Mouse (Mus musculus): ENCODE results near the gene Cd2bp2. TPM values are rescaled to one million over a fixed set of nuclear protein-coding genes. Genes with fewer than 3 reads are reported as not detected.

Cd2bp2 gene
- polyA plus RNA-seq, 1 experiment from 2014 or later = 42.8 TPM

DNA sequence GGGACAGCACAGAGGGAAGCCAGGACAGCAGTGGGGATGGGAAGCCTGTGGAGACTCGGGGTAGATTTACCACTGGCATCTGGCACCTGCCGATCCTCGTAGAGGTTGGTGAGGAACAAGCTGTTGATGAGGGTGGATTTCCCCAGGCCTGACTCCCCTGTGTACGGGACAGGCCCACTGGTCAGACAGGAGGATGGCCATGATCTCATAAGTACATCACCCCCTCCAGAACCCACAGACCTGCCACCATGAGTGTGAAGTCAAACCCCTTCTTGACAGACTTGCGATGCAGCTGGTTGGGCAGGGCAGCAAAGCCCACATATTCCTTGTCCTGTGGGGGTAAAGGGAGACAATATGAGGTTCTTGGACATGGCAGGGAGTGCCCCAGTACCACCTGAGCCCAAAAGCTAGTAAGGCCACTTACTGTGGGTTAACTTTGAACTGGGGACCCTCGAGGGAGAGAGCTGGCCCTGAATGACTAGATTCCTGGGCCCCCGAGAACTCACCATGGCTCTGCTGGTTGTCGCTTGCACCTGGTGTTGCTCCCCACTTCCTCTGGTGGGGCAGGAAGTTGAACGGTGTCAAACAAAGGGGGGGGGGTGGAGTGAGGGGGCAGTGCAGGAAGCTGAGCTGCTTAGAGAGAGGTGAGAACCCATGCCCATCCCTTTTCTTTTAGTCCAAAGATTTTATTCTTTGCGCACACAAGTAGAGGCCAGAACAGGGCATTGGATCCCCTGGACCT, 22.2 kb upstream of the Cd2bp2 start:
- no peaks in the 10 kb centered on the region for H3K36me3 ChIP-seq (ENCODE audit: insufficient read depth, low read length)
- H3K4me2 ChIP-seq (ENCODE audit: low read length) = no peak overlapping the region
- TF ChIP-seq CTCF (IDR thresholded peaks at IDR 0.05; ENCODE audit: low read depth) = no peak
- H3K4me1 ChIP-seq (replicated peaks; ENCODE audit: insufficient read depth, low read length) = no peaks in the 10 kb centered on the region
- no peaks in the 10 kb centered on the region for H3K27me3 ChIP-seq (ENCODE audit: insufficient read depth, low read length)
- 60% methylated on average over 10 of the region's 10 CpGs for WGBS
- ATAC-seq (replicated peaks; ENCODE audit: low FRiP score, low read depth) = no peak
- H3K4me3 ChIP-seq (replicated peaks; ENCODE audit: low read depth, low read length) = no peak overlapping the region
- no peak overlapping the region for H3K9ac ChIP-seq (ENCODE audit: low read depth, low read length)
- no peak for DNase-seq (ENCODE audit: low spot score)
- no peak overlapping the region for H3K27ac ChIP-seq
- H3K9me3 ChIP-seq (replicated peaks; ENCODE audit: low read length) = no peaks in the 10 kb centered on the region

DNA sequence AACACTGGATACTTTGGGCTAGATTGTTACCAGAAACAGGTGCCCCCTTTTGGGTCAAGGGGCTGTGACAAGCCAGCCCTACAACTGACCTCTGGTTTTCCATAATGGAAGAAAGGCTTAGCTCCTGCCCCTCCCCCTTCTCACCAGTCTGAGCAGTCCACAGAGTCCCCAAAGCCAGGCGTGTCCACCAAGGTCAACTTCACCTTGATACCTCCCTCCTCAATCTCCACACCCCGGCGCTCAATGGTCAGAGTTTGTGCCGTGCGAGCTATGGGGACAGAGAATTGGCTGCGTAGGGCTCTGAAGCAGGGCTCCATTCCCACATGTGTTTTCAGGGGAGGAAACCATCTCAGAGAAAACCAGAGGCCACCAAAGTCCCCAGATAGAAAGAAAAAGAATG, 21.6 kb upstream of the Cd2bp2 start:
- H3K27ac ChIP-seq = no peak overlapping the region
- ATAC-seq (replicated peaks; ENCODE audit: low FRiP score, low read depth) (no peak), DNase-seq (ENCODE audit: low spot score) (no peak)
- H3K4me2 ChIP-seq (ENCODE audit: low read length) = no peak overlapping the region
- no peaks in the 10 kb centered on the region for H3K4me1 ChIP-seq (replicated peaks; ENCODE audit: insufficient read depth, low read length)
- H3K27me3 ChIP-seq (ENCODE audit: insufficient read depth, low read length) = no peaks in the 10 kb centered on the region
- no peak for TF ChIP-seq CTCF (IDR thresholded peaks at IDR 0.05; ENCODE audit: low read depth)
- no peaks in the 10 kb centered on the region for H3K9me3 ChIP-seq (replicated peaks; ENCODE audit: low read length)
- no peak overlapping the region for H3K9ac ChIP-seq (ENCODE audit: low read depth, low read length)
- no peak overlapping the region for H3K4me3 ChIP-seq (replicated peaks; ENCODE audit: low read depth, low read length)
- no peaks in the 10 kb centered on the region for H3K36me3 ChIP-seq (ENCODE audit: insufficient read depth, low read length)
- WGBS = 87% methylated on average over 6 of the region's 6 CpGs

DNA sequence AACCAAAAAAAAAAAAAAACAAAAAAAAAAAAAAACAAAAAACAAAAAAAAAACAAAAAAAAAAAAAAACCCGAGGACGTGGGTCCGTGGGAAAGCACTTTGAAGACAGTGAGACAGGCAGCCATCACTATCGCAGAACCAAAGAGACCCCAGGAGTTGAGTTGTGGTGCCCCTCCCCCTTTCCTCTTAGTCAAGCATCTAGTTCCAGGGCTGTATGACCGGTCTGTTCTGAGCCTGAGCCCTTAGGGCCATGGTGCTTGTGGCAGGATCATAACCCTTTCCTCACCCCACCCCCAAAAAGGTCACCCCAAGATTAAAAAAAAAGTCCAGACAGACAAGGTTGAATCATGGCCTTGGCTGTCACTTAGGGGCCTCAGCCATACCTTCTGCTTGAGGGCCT, 20.5 kb upstream of the Cd2bp2 start:
- Histone ChIP-seq H3K36me3 (ENCODE audit: insufficient read depth, low read length) (no peaks in the 10 kb centered on the region), H3K4me2 (ENCODE audit: low read length) (no peak overlapping the region), H3K27me3 (ENCODE audit: insufficient read depth, low read length) (no peaks in the 10 kb centered on the region), H3K4me1 (replicated peaks; ENCODE audit: insufficient read depth, low read length) (no peaks in the 10 kb centered on the region), H3K27ac (no peak overlapping the region), H3K9me3 (replicated peaks; ENCODE audit: low read length) (no peaks in the 10 kb centered on the region), H3K9ac (ENCODE audit: low read depth, low read length) (no peak overlapping the region), H3K4me3 (replicated peaks; ENCODE audit: low read depth, low read length) (no peak overlapping the region)
- WGBS = 75% methylated on average over 5 of the region's 5 CpGs
- TF ChIP-seq CTCF (IDR thresholded peaks at IDR 0.05; ENCODE audit: low read depth) = no peak
- no peak for DNase-seq (ENCODE audit: low spot score)
- no peak for ATAC-seq (replicated peaks; ENCODE audit: low FRiP score, low read depth)

DNA sequence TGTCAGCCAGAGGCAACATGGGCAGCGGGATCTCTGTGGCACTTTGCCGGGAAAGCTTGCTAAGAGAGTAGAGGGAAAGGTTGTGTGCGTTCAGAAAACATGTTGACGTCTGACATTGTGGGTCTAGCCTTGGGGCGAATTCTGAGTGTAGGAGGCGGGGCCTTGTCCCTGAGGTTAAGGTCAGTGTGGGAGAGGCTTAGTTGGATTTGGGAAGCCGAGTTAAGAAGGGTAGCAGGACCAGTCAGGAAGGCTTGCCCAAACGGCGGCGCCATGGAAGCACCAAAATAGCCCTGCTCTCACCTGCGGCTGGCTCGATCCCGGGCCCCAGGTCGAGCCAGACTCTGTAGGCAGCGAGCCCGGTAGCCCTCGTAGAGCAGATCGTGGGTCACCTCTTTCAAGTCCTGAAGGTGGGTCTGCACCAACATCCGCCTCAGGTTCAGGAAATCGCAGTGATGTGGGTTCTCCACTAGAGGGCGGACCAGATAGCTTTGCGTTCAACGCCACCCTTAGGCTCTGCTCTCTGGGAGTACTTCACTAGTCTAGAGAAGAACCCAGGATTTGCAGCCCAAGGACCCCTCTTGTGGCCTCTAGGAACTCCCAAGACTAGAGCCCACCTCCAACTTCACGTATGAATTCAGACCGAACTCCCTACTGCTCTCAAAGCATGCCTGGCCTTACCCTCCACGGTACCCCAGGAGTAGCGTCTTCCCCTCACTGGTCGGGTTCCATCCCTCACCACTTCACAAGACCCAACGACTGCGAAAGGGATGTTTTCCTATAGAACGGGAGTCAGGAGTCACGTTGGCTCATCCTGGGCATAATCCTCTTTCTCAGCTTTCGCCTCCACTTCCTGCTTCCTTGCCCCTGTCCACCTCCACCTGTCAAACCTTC, 19.4 kb upstream of the Cd2bp2 start:
- no peaks in the 10 kb centered on the region for H3K9me3 ChIP-seq (replicated peaks; ENCODE audit: low read length)
- H3K36me3 ChIP-seq (ENCODE audit: insufficient read depth, low read length) = no peaks in the 10 kb centered on the region
- peak; percentile 92 for TF ChIP-seq CTCF (IDR thresholded peaks at IDR 0.05; ENCODE audit: low read depth)
- H3K9ac ChIP-seq (ENCODE audit: low read depth, low read length) = peak overlapping the region; percentile 53
- H3K27ac ChIP-seq = peak overlapping the region; percentile 64
- H3K4me3 ChIP-seq (replicated peaks; ENCODE audit: low read depth, low read length) = peak overlapping the region; percentile 30
- H3K27me3 ChIP-seq (ENCODE audit: insufficient read depth, low read length) = no peaks in the 10 kb centered on the region
- peak overlapping the region; percentile 76 for H3K4me2 ChIP-seq (ENCODE audit: low read length)
- H3K4me1 ChIP-seq (replicated peaks; ENCODE audit: insufficient read depth, low read length) = no peaks in the 10 kb centered on the region
- WGBS = 24% methylated on average over 33 of the region's 33 CpGs
- 0 out of 2 replicates have a peak, but pooled peaks have one; percentile 26 for ATAC-seq (replicated peaks; ENCODE audit: low FRiP score, low read depth)
- DNase-seq (ENCODE audit: low spot score) = peak; percentile 88

DNA sequence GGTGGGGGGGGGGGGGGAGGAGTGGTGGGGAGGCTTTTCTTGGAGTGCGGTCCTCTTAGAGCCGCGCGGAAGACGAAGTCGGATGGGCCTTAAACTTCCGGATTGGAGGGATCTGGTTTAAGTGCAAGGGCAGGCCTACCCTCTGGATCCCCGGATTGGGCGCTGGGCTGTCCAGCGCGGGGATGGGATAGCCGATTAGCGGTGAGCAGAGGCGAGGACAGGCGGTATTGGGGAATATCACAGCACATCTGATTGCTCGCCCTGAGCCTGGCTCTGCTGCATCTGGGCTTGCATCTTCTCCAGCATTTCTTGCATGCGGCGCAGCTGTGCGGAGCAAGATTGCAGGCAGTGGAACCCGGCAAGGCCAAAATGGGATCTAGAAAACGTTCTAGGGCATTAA, 18.7 kb upstream of the Cd2bp2 start:
- peak overlapping the region; percentile 53 for H3K9ac ChIP-seq (ENCODE audit: low read depth, low read length)
- 35% methylated on average over 21 of the region's 21 CpGs for WGBS

DNA sequence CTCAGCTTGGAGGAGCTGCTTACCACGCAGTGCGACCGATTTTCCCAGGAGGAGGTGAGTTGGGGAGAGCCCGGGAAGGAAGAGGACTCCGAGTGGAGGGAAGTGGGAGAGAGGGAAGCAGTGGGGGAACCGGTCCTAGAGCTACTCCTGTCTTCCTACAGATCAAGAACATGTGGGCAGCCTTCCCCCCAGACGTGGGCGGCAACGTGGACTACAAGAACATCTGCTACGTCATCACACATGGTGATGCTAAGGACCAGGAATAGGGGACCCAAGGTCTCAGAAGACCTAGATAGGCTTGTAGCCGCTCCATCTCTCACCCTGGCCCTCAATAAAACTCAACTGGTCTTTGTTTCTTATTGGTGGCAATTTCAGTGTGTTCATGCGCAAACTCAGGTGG, 18.1 kb upstream of the Cd2bp2 start:
- no peak overlapping the region for H3K4me3 ChIP-seq (replicated peaks; ENCODE audit: low read depth, low read length)
- H3K36me3 ChIP-seq (ENCODE audit: insufficient read depth, low read length) = no peaks in the 10 kb centered on the region
- H3K27ac ChIP-seq = no peak overlapping the region
- no peak overlapping the region for H3K4me2 ChIP-seq (ENCODE audit: low read length)
- H3K4me1 ChIP-seq (replicated peaks; ENCODE audit: insufficient read depth, low read length) = no peaks in the 10 kb centered on the region
- ATAC-seq (replicated peaks; ENCODE audit: low FRiP score, low read depth) (no peak), DNase-seq (ENCODE audit: low spot score) (no peak)
- WGBS = 55% methylated on average over 12 of the region's 12 CpGs
- TF ChIP-seq CTCF (IDR thresholded peaks at IDR 0.05; ENCODE audit: low read depth) = no peak
- no peak overlapping the region for H3K9ac ChIP-seq (ENCODE audit: low read depth, low read length)
- H3K9me3 ChIP-seq (replicated peaks; ENCODE audit: low read length) = no peaks in the 10 kb centered on the region
- H3K27me3 ChIP-seq (ENCODE audit: insufficient read depth, low read length) = no peaks in the 10 kb centered on the region

More for the DNA sequence above, 18.7 kb upstream of the Cd2bp2 start:
- Histone ChIP-seq H3K4me1 (replicated peaks; ENCODE audit: insufficient read depth, low read length) (no peaks in the 10 kb centered on the region), H3K36me3 (ENCODE audit: insufficient read depth, low read length) (no peaks in the 10 kb centered on the region), H3K9me3 (replicated peaks; ENCODE audit: low read length) (no peaks in the 10 kb centered on the region), H3K4me2 (ENCODE audit: low read length) (peak overlapping the region; percentile 76), H3K4me3 (replicated peaks; ENCODE audit: low read depth, low read length) (peak overlapping the region; percentile 30), H3K27me3 (ENCODE audit: insufficient read depth, low read length) (no peaks in the 10 kb centered on the region), H3K27ac (peak overlapping the region; percentile 64; the same call in 1 of the 2 replicates)
- peak; percentile 45 for DNase-seq (ENCODE audit: low spot score)
- no peak for ATAC-seq (replicated peaks; ENCODE audit: low FRiP score, low read depth)
- TF ChIP-seq CTCF (IDR thresholded peaks at IDR 0.05; ENCODE audit: low read depth) = no peak
